Mouse (Mus musculus): ENCODE data around the gene Lrp10.

Lrp10 gene

GRCm38 (mm10) chr14:54463959-54464292 lies at the start of gene Lrp10:
TSS of gene Lrp10 (plus strand) at chr14:54464137.
- DNase-seq, result peak; percentile 94 to 96

DNA sequence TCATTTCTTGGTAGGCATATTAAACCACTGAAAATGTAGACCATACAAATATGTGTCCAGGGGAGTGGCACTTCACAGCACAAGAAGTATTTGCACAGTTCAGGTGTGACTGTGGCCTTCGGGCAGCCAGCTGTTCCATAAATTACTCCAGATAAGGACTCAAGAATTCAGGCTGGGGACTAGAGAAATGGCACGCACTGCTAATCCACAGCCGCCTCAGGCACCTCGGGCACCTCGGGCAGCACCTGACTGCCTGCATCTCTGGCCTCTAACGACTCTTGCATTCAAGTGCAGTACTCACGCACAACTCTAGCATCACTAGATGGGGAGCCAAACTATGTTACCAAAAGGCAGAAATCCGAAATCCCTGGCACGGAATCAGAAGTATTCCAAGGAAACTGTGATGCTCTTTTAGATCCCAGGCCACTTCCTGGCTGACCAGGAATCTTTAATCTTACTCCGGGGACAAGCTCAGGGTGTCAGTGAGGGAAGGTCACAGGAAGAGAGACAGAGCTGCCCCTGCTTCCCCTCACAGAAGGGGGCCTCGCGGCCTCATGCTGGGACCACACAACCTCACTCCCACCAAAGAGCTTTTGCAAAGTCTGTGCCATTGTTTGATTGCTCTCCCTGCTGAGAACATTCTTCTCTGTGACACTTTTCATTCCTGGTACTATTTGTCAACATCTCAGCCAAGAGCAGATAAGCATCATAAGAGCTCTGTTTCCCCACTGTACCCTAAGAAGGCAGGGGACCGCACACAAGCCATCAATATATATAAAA lies 48.5 kb upstream of the Lrp10 start:
- no peak for DNase-seq

DNA sequence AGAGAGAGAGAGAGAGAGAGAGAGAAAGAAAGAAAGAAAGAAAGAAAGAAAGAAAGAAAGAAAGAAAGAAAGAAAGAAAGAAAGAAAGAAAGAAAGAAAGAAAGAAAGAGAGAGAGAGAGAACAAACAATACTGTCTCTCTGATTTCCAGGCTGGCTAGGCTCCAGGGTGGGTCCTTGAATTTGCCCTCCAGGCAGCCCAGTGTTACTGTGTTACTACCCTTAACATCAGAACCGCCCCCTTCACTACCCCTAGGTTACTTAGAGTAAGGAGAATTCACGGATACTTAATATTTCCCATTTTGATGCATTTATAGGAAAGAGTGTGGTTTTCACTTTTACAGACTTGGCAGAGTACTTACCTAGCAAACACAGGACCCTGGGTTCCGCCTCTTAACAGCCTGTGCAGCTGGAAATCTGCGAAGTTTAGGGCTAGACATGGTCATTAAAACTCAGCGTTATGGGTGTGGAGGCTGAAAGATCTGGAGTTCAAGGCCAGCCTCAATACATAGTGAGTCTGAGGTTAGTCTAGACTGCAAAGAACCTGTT lies 47.6 kb upstream of the Lrp10 start:
- no peak for DNase-seq

GRCm38 (mm10) chr14:54416830-54417229 lies 47.1 kb upstream of the Lrp10 start:
- DNase-seq, result no peak

DNA sequence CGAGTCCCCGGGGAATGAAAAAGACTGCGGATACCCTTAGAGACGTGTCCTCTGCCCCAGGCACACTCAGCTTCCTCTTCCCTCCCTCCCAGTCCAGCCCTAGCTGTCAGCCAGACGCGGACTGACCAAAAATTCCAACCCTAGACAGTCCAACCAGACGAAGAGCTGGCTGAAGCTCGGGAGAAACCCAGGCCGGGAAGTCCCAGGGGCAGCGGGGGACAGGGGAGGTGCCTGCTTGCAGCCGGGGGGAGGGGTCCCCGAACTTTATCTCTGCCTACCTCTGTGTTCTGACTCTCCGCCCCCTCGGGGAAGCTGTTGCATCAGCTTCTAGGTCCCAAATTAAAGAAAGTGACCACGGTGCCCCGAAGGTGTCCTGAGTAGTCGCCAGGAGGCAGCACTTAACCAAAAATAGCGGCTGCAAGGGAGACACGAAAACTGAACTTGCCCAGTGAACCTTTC lies 46.3 kb upstream of the Lrp10 start, which contains the start of gene Slc7a7:
TSS of gene Slc7a7 (minus strand) at position 158 of the 459 bp plus-strand sequence.
- no peak for DNase-seq

- DNase-seq, result no peak
Measured at GRCm38 (mm10) chr14:54421014-54421413, 42.9 kb upstream of the Lrp10 start.

- DNase-seq, result peak in 1 of 2 experiments; percentile 43
Measured at GRCm38 (mm10) chr14:54423406-54423805, 40.5 kb upstream of the Lrp10 start.

DNA sequence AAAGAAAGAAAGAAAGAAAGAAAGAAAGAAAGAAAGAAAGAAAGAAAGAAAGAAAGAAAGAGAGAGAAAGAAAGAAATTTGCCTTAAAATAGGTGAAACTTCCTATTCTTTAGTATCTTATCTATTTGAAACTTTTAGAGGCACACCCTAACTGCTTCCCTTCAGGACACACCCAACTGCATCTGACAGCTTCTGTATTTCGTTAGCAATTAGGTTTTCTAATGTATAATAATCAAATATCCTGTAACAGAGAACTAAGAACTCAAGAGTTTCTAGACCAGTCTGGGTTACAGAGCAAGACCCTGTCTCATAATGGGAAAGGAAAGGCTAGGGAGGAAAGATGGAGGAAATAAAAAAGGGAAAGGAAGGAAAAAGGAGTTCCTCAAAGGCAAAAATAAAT lies 39.3 kb upstream of the Lrp10 start:
- no peak for DNase-seq

GRCm38 (mm10) chr14:54425540-54425939 lies 38.4 kb upstream of the Lrp10 start:
- DNase-seq, result no peak

- no peak for DNase-seq
Measured at GRCm38 (mm10) chr14:54426003-54426688, 37.8 kb upstream of the Lrp10 start.

GRCm38 (mm10) chr14:54426689-54427398 lies 37.1 kb upstream of the Lrp10 start, which contains the start of gene Mrpl52:
TSS of gene Mrpl52 (plus strand) at chr14:54426909.
- peak; percentile 96 for DNase-seq

DNA sequence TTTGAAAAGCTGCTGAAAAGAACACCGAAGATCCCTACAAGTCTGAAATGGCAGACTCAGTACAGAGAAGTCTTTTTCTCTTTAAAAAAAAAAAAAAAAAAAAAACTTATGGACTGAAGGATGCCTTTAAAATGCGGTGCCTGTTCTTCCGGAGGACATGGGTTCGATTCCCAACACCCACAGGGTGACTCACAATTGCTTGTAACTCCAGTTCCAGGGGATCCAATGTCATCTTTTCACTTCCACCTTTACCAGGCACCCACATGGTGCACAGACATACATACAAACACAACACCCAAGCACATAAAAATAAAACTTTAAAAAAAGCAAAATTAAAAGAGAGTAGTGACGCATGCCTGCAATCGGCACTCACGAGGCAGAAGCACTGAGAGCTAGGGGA lies 36.2 kb upstream of the Lrp10 start:
- no peak for DNase-seq

DNA sequence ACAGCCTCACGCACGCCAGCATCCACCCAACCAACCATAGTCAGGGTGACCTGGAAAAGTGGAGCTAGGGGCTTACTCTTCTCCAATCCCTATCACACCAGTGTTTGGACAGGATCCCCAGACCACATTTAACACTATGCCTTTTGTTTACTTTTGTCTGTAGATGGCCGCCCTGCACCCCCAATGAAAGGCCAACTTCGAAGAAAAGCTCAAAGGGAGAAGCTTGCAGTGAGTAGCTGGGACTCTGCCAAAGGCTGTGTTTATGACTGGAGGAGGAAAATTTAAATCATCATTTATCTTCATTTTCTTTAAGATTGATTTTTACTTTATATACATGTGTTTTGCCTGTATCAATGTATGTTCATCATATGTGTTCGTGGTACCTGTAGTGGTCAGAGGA lies 35.5 kb upstream of the Lrp10 start:
- no peak for DNase-seq

GRCm38 (mm10) chr14:54429332-54430093 lies 34.4 kb upstream of the Lrp10 start:
- peak; percentile 40 to 51 for DNase-seq

- DNase-seq, result peak in 1 of 2 experiments; percentile 31
Measured at GRCm38 (mm10) chr14:54430406-54431145, 33.4 kb upstream of the Lrp10 start.

- peak; percentile 66 to 77 for DNase-seq
Measured at GRCm38 (mm10) chr14:54431334-54432077, 32.4 kb upstream of the Lrp10 start, which contains the start of gene Mmp14. TSS of gene Mmp14 (plus strand) at chr14:54431612.

- DNase-seq, result peak; percentile 60 to 61
Measured at GRCm38 (mm10) chr14:54432078-54432836, 31.7 kb upstream of the Lrp10 start.

DNA sequence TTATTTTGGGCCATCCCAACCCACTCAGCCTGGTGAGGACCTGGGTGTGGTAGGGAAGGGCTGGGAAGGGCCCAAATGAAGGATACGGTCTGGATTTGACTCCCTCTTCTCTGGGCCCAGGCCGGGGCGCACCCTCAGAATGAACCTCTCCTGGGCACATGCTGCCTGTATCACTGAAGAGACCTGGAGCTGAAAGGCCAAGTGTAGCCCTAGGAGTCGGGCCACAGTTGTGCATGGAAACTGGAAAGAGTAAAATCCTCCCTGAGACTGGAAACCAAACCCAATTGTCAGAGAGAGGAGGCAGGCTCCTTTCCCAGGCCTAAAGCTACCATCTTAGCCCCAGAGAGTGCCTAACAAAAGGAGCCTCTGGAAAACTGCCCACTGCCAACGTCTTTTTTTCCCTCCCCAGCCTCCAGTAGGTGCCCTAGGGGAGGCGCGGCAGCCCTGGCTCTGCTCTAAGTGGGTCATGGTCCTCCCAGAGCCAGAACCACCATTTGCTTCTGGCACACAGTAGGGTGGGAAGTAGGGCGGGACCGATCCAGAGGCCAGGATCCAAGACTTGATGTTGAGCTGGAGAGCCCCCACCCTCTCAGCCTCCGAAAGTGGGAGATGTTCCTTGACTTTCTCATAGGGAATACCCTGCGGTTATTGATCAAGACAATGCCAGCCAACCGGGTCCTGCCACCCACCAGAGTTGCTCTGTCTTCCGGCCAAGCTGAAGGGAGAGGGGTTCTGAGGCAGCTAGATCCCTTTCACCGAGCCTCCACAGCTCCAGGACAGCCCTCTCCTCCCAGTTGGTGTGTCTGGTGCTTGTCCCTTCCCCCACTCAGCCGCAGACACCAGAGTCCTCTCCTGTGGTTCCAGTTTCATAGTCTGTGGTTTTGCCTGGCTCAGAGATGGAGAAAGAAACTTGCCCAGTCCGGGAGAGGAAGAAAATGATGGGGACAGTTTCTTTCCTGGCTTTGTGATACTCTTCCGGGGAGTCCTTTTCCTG lies 30.8 kb upstream of the Lrp10 start:
- peak; percentile 63 to 73 for DNase-seq
